ENCODE assay signal across 8 mouse cellular contexts in the genomic region with DNA sequence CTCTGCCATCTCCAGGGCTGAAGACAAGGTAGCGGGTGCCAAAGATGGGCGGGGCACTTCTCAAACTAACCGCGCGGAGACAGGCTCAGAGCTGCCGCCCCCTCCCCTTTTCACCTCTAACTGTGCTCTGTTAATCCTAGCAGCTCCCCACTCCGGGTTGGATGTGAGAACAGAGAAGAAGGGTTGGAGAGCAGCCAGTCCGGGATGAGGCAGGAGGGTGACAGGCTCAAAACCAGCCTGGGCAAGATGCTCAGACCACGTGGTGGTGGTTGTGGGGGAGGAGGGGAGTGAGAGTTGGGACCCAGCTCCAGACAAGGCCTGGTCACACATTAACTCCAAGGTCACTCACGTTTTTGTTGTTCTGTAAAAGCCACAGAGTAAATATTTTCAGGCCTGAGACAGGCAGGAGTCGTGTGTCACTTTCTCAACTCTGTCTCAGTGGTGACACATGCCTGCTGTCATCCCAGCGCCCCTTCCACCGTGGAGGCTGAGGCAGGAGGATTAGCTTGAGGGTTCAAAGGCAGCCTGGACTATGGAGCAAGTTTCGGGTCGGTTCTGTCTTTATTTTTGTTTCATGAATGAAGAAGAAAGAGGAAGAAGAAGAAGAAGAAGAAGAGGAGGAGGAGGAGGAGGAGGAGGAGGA. TPM values are rescaled to one million over a fixed set of nuclear protein-coding genes. Genes with fewer than 3 reads are reported as not detected.
DNase-seq lines count a peak whose midpoint lies in the region; ATAC-seq and TF ChIP-seq lines count a peak whose summit lies in the region.

No protein-coding gene starts in this region.

- H3K9ac ChIP-seq in forebrain, embryonic 16.5 days (replicated peaks; ENCODE audit: low read depth, low read length): no peak overlapping the region; the same call in 1 of the 2 replicates
- H3K9ac ChIP-seq in intestine, embryonic 15.5 days: no peak overlapping the region
- H3K9ac ChIP-seq in liver, adult 2 months (ENCODE audit: low read depth, low read length): no peak overlapping the region

- TF ChIP-seq CTCF in liver, adult 2 months (IDR thresholded peaks at IDR 0.05; ENCODE audit: low read depth, low read length): no peak

- no peaks in the 10 kb centered on the region for H3K9me3 ChIP-seq in forebrain, embryonic 16.5 days (ENCODE audit: control insufficient read depth, low read length)
- no peaks in the 10 kb centered on the region for H3K9me3 ChIP-seq in intestine, embryonic 15.5 days

- ATAC-seq in forebrain, embryonic 16.5 days: no peak
- ATAC-seq in intestine, embryonic 15.5 days: no peak
- no peak for ATAC-seq in erythroblast, adult 5-6 weeks (replicated peaks; ENCODE audit: low FRiP score, poor library complexity, severe bottlenecking)

- H3K36me3 ChIP-seq in forebrain, embryonic 16.5 days (ENCODE audit: control insufficient read depth, insufficient read depth): no peaks in the 10 kb centered on the region
- H3K36me3 ChIP-seq in intestine, embryonic 15.5 days: no peaks in the 10 kb centered on the region
- no peaks in the 10 kb centered on the region for H3K36me3 ChIP-seq in liver, adult 2 months (ENCODE audit: control insufficient read depth, insufficient read depth, low read length)

- H3K4me2 ChIP-seq in forebrain, embryonic 16.5 days (ENCODE audit: low read length): peak overlapping the region; percentile 85
- peak overlapping the region; percentile 95 for H3K4me2 ChIP-seq in intestine, embryonic 15.5 days (replicated peaks)

- H3K27me3 ChIP-seq in forebrain, embryonic 16.5 days (replicated peaks; ENCODE audit: control insufficient read depth, insufficient read depth, low read length): peaks cover 3% of the 10 kb centered on the region; the same call in 1 of the 2 replicates
- 0 out of 2 replicates have a peak, but pooled peaks cover 7% of the 10 kb centered on the region for H3K27me3 ChIP-seq in intestine, embryonic 15.5 days (replicated peaks)
- no peaks in the 10 kb centered on the region for H3K27me3 ChIP-seq in liver, adult 2 months (ENCODE audit: control insufficient read depth, insufficient read depth, low read length)

- H3K79me2 ChIP-seq in liver, adult 2 months (ENCODE audit: control insufficient read depth, insufficient read depth, low read length): peaks cover 7% of the 10 kb centered on the region; the same call in 1 of the 2 replicates

- H3K27ac ChIP-seq in forebrain, embryonic 16.5 days (ENCODE audit: low read length): peak overlapping the region; percentile 94
- no peak overlapping the region for H3K27ac ChIP-seq in intestine, embryonic 15.5 days
- H3K27ac ChIP-seq in liver, adult 2 months (replicated peaks; ENCODE audit: insufficient read depth, low read depth, low read length): peak overlapping the region; percentile 41

- no peak for TF ChIP-seq POLR2A in liver, adult 2 months (IDR thresholded peaks at IDR 0.05; ENCODE audit: extremely low read depth, insufficient read depth, low read length)

- 12% methylated on average over 15 of the region's 15 CpGs for WGBS in forebrain, embryonic 16.5 days
- WGBS in intestine, embryonic 15.5 days: 15% methylated on average over 15 of the region's 15 CpGs
- 9% methylated on average over 15 of the region's 15 CpGs for WGBS in liver, adult 2 months

- H3K4me3 ChIP-seq in forebrain, embryonic 16.5 days (replicated peaks; ENCODE audit: low read length): peak overlapping the region; percentile 81
- peak overlapping the region; percentile 74; the same call in 1 of the 2 replicates for H3K4me3 ChIP-seq in intestine, embryonic 15.5 days (replicated peaks)
- 0 out of 2 replicates have a peak overlapping the region, but pooled peaks have one; percentile 73 for H3K4me3 ChIP-seq in liver, adult 2 months (ENCODE audit: insufficient read depth, low read depth, low read length)

- peak; percentile 25 for DNase-seq in ovary, adult 18-20 months (ENCODE audit: low spot score)
- no peak for DNase-seq in ovary, postnatal 10 days (ENCODE audit: low spot score)
- DNase-seq in adrenal gland, postnatal 10 days: peak; percentile 42
- peak; percentile 88 for DNase-seq in liver, adult 2 months (ENCODE audit: extremely low read depth, low read depth, low spot score)
- DNase-seq in right cerebral cortex, postnatal 10 days (ENCODE audit: low spot score in 2 of 2): peak; percentile 78 to 84

- peaks cover 51% of the 10 kb centered on the region for H3K4me1 ChIP-seq in forebrain, embryonic 16.5 days (replicated peaks; ENCODE audit: control insufficient read depth, insufficient read depth, low read length)
- H3K4me1 ChIP-seq in intestine, embryonic 15.5 days (replicated peaks): peaks cover 44% of the 10 kb centered on the region
- H3K4me1 ChIP-seq in liver, adult 2 months (ENCODE audit: control insufficient read depth, insufficient read depth, low read length): peaks cover 43% of the 10 kb centered on the region

RNA-seq across cellular contexts. Expression of a gene that starts 23.8 kb away (rescaled TPM):
- total RNA-seq in adrenal gland, postnatal 10 days (2021): 100 to 1,000 TPM in 1 of 2 experiments, 10 to 100 TPM in 1; 99.9 to 129 TPM
- polyA plus RNA-seq in forebrain, embryonic 16.5 days (2015; fragmentation: Nextera tagmentation; extraction: Ambion mirVana): 25.4 and 27.0 TPM in 2 replicates
- polyA plus RNA-seq in intestine, embryonic 15.5 days (2015; fragmentation: Nextera tagmentation; extraction: Ambion mirVana): 52.8 and 56.0 TPM in 2 replicates
- 7.4 and 16.4 TPM in 2 replicates for total RNA-seq in liver, adult 2 months (2014; rRNA removed)
- polyA plus RNA-seq in liver, adult 2 months (2012; rRNA removed): 32.8 and 56.4 TPM in 2 replicates
- 13.4 and 23.8 TPM in 2 replicates for total RNA-seq in erythroblast, adult 5-6 weeks (2015; ENCODE audit: low replicate concordance)
- total RNA-seq in erythroblast, adult 5-6 weeks (2017; ENCODE audit: low replicate concordance): 0.84 and 8.2 TPM in 2 replicates

RNA-seq across cellular contexts. Expression of a gene that starts 38.8 kb away (rescaled TPM):
- 1 to 10 TPM; 1.2 to 1.6 TPM for total RNA-seq in adrenal gland, postnatal 10 days (2021)
- polyA plus RNA-seq in forebrain, embryonic 16.5 days (2015; fragmentation: Nextera tagmentation; extraction: Ambion mirVana): 1.2 and 1.8 TPM in 2 replicates
- polyA plus RNA-seq in intestine, embryonic 15.5 days (2015; fragmentation: Nextera tagmentation; extraction: Ambion mirVana): 235 and 288 TPM in 2 replicates
- total RNA-seq in liver, adult 2 months (2014; rRNA removed): 1.3 and 1.5 TPM in 2 replicates
- polyA plus RNA-seq in liver, adult 2 months (2012; rRNA removed): 2.3 and 4.1 TPM in 2 replicates
- total RNA-seq in erythroblast, adult 5-6 weeks (2015; ENCODE audit: low replicate concordance): 5.4 TPM in 1 of 2 replicates, not detected in the other
- total RNA-seq in erythroblast, adult 5-6 weeks (2017; ENCODE audit: low replicate concordance): 1.8 and 3.8 TPM in 2 replicates

RNA-seq across cellular contexts. Expression of a gene that starts 42.8 kb away (rescaled TPM):
- total RNA-seq in adrenal gland, postnatal 10 days (2021): 1 to 10 TPM in 1 of 2 experiments, under 1 TPM in 1; 0.45 to 1.9 TPM
- 1.0 and 2.2 TPM in 2 replicates for polyA plus RNA-seq in forebrain, embryonic 16.5 days (2015; fragmentation: Nextera tagmentation; extraction: Ambion mirVana)
- 1.4 TPM in 1 of 2 replicates, not detected in the other for polyA plus RNA-seq in intestine, embryonic 15.5 days (2015; fragmentation: Nextera tagmentation; extraction: Ambion mirVana)
- 0.40 TPM in 1 of 2 replicates, not detected in the other for total RNA-seq in liver, adult 2 months (2014; rRNA removed)
- polyA plus RNA-seq in liver, adult 2 months (2012; rRNA removed): 0.26 and 1.4 TPM in 2 replicates
- not detected in 2 replicates for total RNA-seq in erythroblast, adult 5-6 weeks (2015; ENCODE audit: low replicate concordance)
- total RNA-seq in erythroblast, adult 5-6 weeks (2017; ENCODE audit: low replicate concordance): 5.6 TPM in 1 of 2 replicates, not detected in the other

RNA-seq across cellular contexts. Expression of a gene that starts 47.4 kb away (rescaled TPM):
- total RNA-seq in adrenal gland, postnatal 10 days (2021): 1 to 10 TPM; 1.1 to 1.6 TPM
- 6.2 and 8.8 TPM in 2 replicates for polyA plus RNA-seq in forebrain, embryonic 16.5 days (2015; fragmentation: Nextera tagmentation; extraction: Ambion mirVana)
- 2.8 and 3.6 TPM in 2 replicates for polyA plus RNA-seq in intestine, embryonic 15.5 days (2015; fragmentation: Nextera tagmentation; extraction: Ambion mirVana)
- total RNA-seq in liver, adult 2 months (2014; rRNA removed): 2.4 TPM in 1 of 2 replicates, not detected in the other
- polyA plus RNA-seq in liver, adult 2 months (2012; rRNA removed): 0.32 and 0.44 TPM in 2 replicates
- 2.5 and 3.7 TPM in 2 replicates for total RNA-seq in erythroblast, adult 5-6 weeks (2015; ENCODE audit: low replicate concordance)
- 1.3 TPM in 1 of 2 replicates, not detected in the other for total RNA-seq in erythroblast, adult 5-6 weeks (2017; ENCODE audit: low replicate concordance)

RNA-seq across cellular contexts. Expression of a gene that starts 47.4 kb away (rescaled TPM):
- total RNA-seq in adrenal gland, postnatal 10 days (2021): 10 to 100 TPM; 52.8 to 54.2 TPM
- polyA plus RNA-seq in forebrain, embryonic 16.5 days (2015; fragmentation: Nextera tagmentation; extraction: Ambion mirVana): 86.0 and 91.0 TPM in 2 replicates
- polyA plus RNA-seq in intestine, embryonic 15.5 days (2015; fragmentation: Nextera tagmentation; extraction: Ambion mirVana): 89.2 and 100 TPM in 2 replicates
- 39.7 and 53.8 TPM in 2 replicates for total RNA-seq in liver, adult 2 months (2014; rRNA removed)
- polyA plus RNA-seq in liver, adult 2 months (2012; rRNA removed): 42.6 and 49.7 TPM in 2 replicates
- total RNA-seq in erythroblast, adult 5-6 weeks (2015; ENCODE audit: low replicate concordance): 10.4 and 11.7 TPM in 2 replicates
- total RNA-seq in erythroblast, adult 5-6 weeks (2017; ENCODE audit: low replicate concordance): 32.5 and 33.7 TPM in 2 replicates
